Mouse (Mus musculus): ENCODE data around the gene Lyve1.

The Lyve1 gene

GRCm38 (mm10) chr7:110853611-110854010 lies 9.4 kb downstream of the Lyve1 start:
- DNase-seq (ENCODE audit: low spot score in 2 of 2), result no peak

- DNase-seq (ENCODE audit: low spot score in 2 of 2), result no peak
Observed at GRCm38 (mm10) chr7:110851541-110852203, 11.4 kb downstream of the Lyve1 start.

- no peak for DNase-seq (ENCODE audit: low spot score in 2 of 2)
Observed at GRCm38 (mm10) chr7:110848371-110848770, 14.7 kb downstream of the Lyve1 start.

- DNase-seq (ENCODE audit: low spot score in 2 of 2), result no peak
Observed at GRCm38 (mm10) chr7:110847321-110847720, 15.7 kb downstream of the Lyve1 start.

GRCm38 (mm10) chr7:110843916-110844874 lies 18.8 kb downstream of the Lyve1 start, which contains the start of gene Rnf141:
Rnf141 (minus strand) TSS chr7:110844457.
- DNase-seq (ENCODE audit: low spot score in 2 of 2), result peak; percentile 90 to 91

GRCm38 (mm10) chr7:110840332-110840731 lies 22.7 kb downstream of the Lyve1 start:
- DNase-seq (ENCODE audit: low spot score in 2 of 2), result peak; percentile 66 to 73

GRCm38 (mm10) chr7:110834522-110834921 lies 28.5 kb downstream of the Lyve1 start:
- no peak for DNase-seq (ENCODE audit: low spot score in 2 of 2)

GRCm38 (mm10) chr7:110834018-110834417 lies 29.0 kb downstream of the Lyve1 start:
- no peak for DNase-seq (ENCODE audit: low spot score in 2 of 2)

- no peak for DNase-seq (ENCODE audit: low spot score in 2 of 2)
Observed at GRCm38 (mm10) chr7:110833024-110833423, 30.0 kb downstream of the Lyve1 start.

GRCm38 (mm10) chr7:110823995-110824953 lies 38.8 kb downstream of the Lyve1 start:
- DNase-seq (ENCODE audit: low spot score in 2 of 2), result no peak

- no peak for DNase-seq (ENCODE audit: low spot score in 2 of 2)
Observed at GRCm38 (mm10) chr7:110823593-110823992, 39.4 kb downstream of the Lyve1 start.

GRCm38 (mm10) chr7:110823076-110823475 lies 40.0 kb downstream of the Lyve1 start:
- no peak for DNase-seq (ENCODE audit: low spot score in 2 of 2)

- DNase-seq (ENCODE audit: low spot score in 2 of 2), result no peak
Observed at GRCm38 (mm10) chr7:110822055-110822454, 41.0 kb downstream of the Lyve1 start.

- DNase-seq (ENCODE audit: low spot score in 2 of 2), result no peak
Observed at GRCm38 (mm10) chr7:110821653-110822052, 41.4 kb downstream of the Lyve1 start.

GRCm38 (mm10) chr7:110821068-110821467 lies 42.0 kb downstream of the Lyve1 start:
- DNase-seq (ENCODE audit: low spot score in 2 of 2), result no peak

GRCm38 (mm10) chr7:110818787-110819350 lies 44.2 kb downstream of the Lyve1 start:
- DNase-seq (ENCODE audit: low spot score in 2 of 2), result no peak

GRCm38 (mm10) chr7:110818206-110818605 lies 44.8 kb downstream of the Lyve1 start:
- DNase-seq (ENCODE audit: low spot score in 2 of 2), result no peak

GRCm38 (mm10) chr7:110816037-110816436 lies 47.0 kb downstream of the Lyve1 start:
- DNase-seq (ENCODE audit: low spot score in 2 of 2), result peak; percentile 45 to 64

GRCm38 (mm10) chr7:110813983-110814382 lies 49.1 kb downstream of the Lyve1 start:
- DNase-seq (ENCODE audit: low spot score in 2 of 2), result no peak

- no peak for DNase-seq (ENCODE audit: low spot score in 2 of 2)
Observed at GRCm38 (mm10) chr7:110811529-110811928, 51.5 kb downstream of the Lyve1 start.

- no peak for DNase-seq (ENCODE audit: low spot score in 2 of 2)
Observed at GRCm38 (mm10) chr7:110810995-110811394, 52.0 kb downstream of the Lyve1 start.

All from spleen, postnatal 36 days (tissue).